23 mouse cellular contexts compared by ENCODE assay signal in the genomic region with DNA sequence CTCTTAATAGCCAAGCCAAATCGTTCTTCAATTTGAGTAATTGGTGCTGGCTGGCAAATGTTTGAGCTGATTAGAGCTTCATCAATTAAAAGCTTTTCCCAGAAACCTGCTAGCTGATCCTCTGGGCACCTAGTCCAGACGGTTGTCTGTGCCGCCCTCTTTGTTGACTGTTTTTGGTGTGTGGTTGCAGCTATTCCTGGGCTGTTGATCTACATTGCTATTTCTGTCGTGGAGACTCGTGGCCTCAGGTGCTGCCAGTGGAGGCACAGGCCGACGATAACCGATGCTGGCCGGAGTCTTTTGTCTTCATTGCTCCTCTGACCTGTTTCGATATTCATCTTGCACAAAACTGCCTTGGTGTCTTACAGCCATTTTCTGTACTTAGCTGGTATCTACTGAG. TPM values are rescaled to one million over a fixed set of nuclear protein-coding genes. Genes with fewer than 3 reads are reported as not detected.
"Had no signal": no experiment of that assay in that cellular context is flagged by ENCODE, and none has a peak within 500 bp of the region (broad histone marks: within the 10 kb centered on the region; RNA-seq: fewer than 3 reads in every experiment).

No protein-coding gene starts in this region.

- H3K9me3 ChIP-seq: limb, embryonic 12.5 days; limb, embryonic 15.5 days; liver, embryonic 12.5 days; liver, embryonic 15.5 days; lung, embryonic 15.5 days; megakaryocyte, embryonic 14.5 days; midbrain, embryonic 10.5 days; midbrain, embryonic 15.5 days; neural tube, embryonic 12.5 days; neural tube, embryonic 15.5 days; stomach, embryonic 15.5 days had no signal

- H3K4me3 ChIP-seq: limb, embryonic 12.5 days; limb, embryonic 15.5 days; liver, embryonic 12.5 days; liver, embryonic 15.5 days; lung, embryonic 15.5 days; megakaryocyte, embryonic 14.5 days; midbrain, embryonic 10.5 days; midbrain, embryonic 15.5 days; neural tube, embryonic 12.5 days; neural tube, embryonic 15.5 days; stomach, embryonic 15.5 days had no signal

- DNase-seq: kidney, postnatal 14 days; kidney, postnatal 4 days; left cerebral cortex, postnatal 4 days; lung, adult 18-20 months; lung, postnatal 10 days; lung, postnatal 36 days; right cerebral cortex, adult 18-20 months; right cerebral cortex, postnatal 14 days; right cerebral cortex, postnatal 4 days; spleen, adult 18-20 months; thymus, postnatal 25 days had no signal

- H3K27me3 ChIP-seq: limb, embryonic 12.5 days; limb, embryonic 15.5 days; liver, embryonic 12.5 days; liver, embryonic 15.5 days; lung, embryonic 15.5 days; megakaryocyte, embryonic 14.5 days; midbrain, embryonic 15.5 days; neural tube, embryonic 12.5 days; neural tube, embryonic 15.5 days; stomach, embryonic 15.5 days had no signal

- H3K27ac ChIP-seq: limb, embryonic 12.5 days; limb, embryonic 15.5 days; liver, embryonic 12.5 days; liver, embryonic 15.5 days; lung, embryonic 15.5 days; midbrain, embryonic 10.5 days; midbrain, embryonic 15.5 days; neural tube, embryonic 12.5 days; neural tube, embryonic 15.5 days; stomach, embryonic 15.5 days had no signal

- H3K4me1 ChIP-seq: limb, embryonic 12.5 days; limb, embryonic 15.5 days; lung, embryonic 15.5 days; midbrain, embryonic 10.5 days; midbrain, embryonic 15.5 days; neural tube, embryonic 12.5 days; neural tube, embryonic 15.5 days; stomach, embryonic 15.5 days had no signal

- H3K9ac ChIP-seq: limb, embryonic 12.5 days; limb, embryonic 15.5 days; liver, embryonic 12.5 days; liver, embryonic 15.5 days; lung, embryonic 15.5 days; midbrain, embryonic 15.5 days; neural tube, embryonic 12.5 days; neural tube, embryonic 15.5 days; stomach, embryonic 15.5 days had no signal

RNA-seq across cellular contexts. Expression of gene Esrp2, which starts 21.6 kb away (rescaled TPM):
- total RNA-seq: layer of hippocampus, postnatal 14 days; left cerebral cortex, postnatal 4 days had no signal
